Mouse (Mus musculus) cortical plate, adult 2 months (tissue): ENCODE results near the gene Ptprg. TPM values are rescaled to one million over a fixed set of nuclear protein-coding genes. Genes with fewer than 3 reads are reported as not detected.

Experiments
- H3K27ac ChIP-seq: fragments of 200-500 bp; 2 replicates; pipeline ENCODE4 v1.5.1; 2012; ENCODE audit warnings: low read length, control low read depth, inconsistent platforms; ENCODE audit not compliant: insufficient read depth
- H3K4me1 ChIP-seq: fragments of 200-500 bp; 2 replicates; pipeline ENCODE4 v1.6.1; 2011; ENCODE audit warnings: low read length; ENCODE audit not compliant: control insufficient read depth, insufficient read depth
- H3K4me3 ChIP-seq: fragments of 200-500 bp; 2 replicates; pipeline ENCODE4 v1.5.1; 2011; ENCODE audit warnings: mild to moderate bottlenecking, low read length, control low read depth; ENCODE audit not compliant: insufficient read depth
- CTCF ChIP-seq: fragments of 200-500 bp; IDR thresholded peaks from 2 replicates; pipeline ENCODE4 v1.5.1; 2011; ENCODE audit warnings: mild to moderate bottlenecking, control low read depth, low read length; ENCODE audit not compliant: insufficient read depth; ENCODE audit errors: extremely low read depth
- POLR2A ChIP-seq: fragments of 200-500 bp; IDR thresholded peaks from 2 replicates; pipeline ENCODE4 v1.6.1; 2011; ENCODE audit warnings: mild to moderate bottlenecking, low read length, control low read depth; ENCODE audit not compliant: insufficient read depth; ENCODE audit errors: extremely low read depth
- polyA plus RNA-seq: library from polyadenylated mRNA; depleted of rRNA; stranded (reverse); fragments of >200 nt; gene quantifications from 2 replicates; pipeline ENCODE4 v1.2.3, GENCODE M21; 2012

The Ptprg gene
- polyA plus RNA-seq, 1 experiment, result 27.9 TPM

DNA sequence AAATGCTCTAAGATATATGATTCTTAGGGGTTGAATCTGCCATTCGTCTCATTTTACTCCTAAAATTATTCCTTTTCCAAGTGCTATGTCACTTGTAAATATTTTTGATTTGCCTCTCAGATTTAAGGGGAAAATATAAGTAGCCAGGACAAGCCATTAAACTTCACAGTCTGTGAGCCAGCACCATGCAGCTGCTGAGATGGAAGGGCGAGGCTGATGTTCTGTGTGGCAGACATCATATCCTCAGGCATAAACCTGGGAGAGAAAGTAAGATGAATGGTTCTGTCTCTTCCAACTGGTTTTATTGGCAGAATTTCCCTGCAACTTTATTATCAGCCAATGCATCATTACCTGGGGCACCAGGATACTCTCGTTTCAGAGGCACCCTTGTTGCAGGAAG lies 538.4 kb downstream of the Ptprg start:
- TF ChIP-seq CTCF, result no peak
- TF ChIP-seq POLR2A, result no peak
- Histone ChIP-seq H3K27ac (no peak overlapping the region), H3K4me3 (no peak overlapping the region), H3K4me1 (no peaks in the 10 kb centered on the region; the same call in 1 of the 2 replicates)

DNA sequence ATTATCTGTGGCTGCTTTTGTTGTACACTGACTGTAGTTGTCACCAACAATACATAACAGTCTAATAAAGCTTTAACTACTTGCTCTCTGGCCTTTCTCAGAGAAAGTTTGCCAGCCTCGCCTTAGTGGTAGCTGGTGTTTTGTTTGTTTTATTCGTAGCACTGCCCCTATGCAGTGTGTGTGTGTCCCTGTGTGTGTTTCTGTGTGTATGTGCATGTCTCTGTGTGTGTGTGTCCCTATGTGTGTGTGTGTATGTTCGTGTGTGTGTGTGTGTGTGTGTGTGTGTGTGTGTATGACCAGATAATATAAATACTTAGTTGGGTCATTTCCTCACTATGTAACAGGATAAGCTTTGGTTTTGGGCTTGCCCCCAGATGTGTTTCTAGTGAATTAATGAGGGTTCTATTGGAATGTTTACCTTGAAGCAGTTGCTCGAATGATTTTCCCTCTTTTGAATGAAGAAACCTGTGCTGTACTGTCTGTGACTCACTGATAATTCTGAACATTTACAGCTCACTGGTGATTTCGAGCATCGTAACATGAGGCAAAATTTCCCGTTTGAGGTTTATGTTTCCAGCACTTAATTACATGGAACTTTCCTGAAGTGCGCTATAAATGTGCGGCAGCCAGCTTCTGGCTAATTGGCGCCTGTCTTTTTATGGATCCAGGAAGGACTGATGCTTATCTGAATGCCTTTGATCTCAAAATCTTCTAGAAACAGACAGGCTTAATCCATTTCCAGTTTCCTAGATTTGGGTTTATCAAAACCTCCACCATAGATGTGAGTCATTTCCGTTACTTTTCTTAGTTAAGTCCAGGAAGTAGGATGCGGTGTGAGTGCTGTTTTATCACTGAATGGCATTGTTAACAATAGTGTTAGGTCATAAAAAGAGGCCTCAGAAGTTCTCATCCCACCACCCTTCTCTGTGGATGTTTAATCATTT lies 546.3 kb downstream of the Ptprg start:
- TF ChIP-seq CTCF (no peak), POLR2A (no peak)
- H3K27ac ChIP-seq, result peak overlapping the region; percentile 61; the same call in 1 of the 2 replicates
- H3K4me3 ChIP-seq, result no peak overlapping the region
- H3K4me1 ChIP-seq, result no peaks in the 10 kb centered on the region

- Histone ChIP-seq H3K4me3 (no peak overlapping the region), H3K27ac (no peak overlapping the region), H3K4me1 (no peaks in the 10 kb centered on the region)
- TF ChIP-seq CTCF (no peak), POLR2A (no peak)
These were observed 549.3 kb downstream of the Ptprg start for GRCm38 (mm10) chr14:12102389-12103325.

DNA sequence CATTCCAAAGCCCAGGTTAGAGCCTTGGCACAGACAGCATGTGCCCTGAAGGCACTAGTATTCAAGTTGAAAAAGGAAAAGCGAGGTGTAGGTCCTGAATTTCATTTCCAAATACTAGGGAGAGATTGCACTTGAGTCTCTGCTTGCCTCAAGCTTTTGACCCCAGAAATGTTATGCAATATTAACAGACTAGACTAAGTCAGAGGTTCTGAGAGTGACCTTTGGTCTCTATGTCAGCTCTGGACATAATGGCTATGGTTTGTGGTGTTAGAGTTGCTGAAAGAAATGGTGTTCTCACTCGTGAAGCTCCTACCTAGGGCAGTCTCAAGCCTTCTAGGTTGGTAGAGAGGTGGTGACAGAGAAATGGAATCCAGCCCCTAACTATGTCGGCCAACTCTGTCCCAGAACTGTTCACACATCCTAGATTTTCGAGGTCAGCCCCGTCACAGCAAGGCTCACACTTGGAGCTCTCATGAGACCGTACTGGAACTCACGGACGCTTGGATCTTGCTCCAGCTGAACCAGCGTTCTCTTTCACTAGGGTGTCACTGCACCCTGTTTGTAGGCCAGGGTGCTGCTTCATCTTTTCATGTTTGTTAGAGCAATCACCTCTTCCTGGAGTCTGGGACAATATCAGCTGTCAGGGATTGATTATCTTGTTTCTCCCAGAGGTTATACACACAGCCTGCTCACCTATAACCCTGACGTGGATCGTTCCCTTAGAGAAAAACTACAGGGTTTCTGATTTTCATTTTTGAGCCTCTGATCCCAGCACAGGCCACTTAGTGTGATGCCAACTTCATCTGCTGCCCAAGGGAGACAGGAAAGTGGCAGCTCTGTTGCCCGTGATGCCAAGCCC lies 551.2 kb downstream of the Ptprg start:
- no peak overlapping the region for H3K27ac ChIP-seq
- TF ChIP-seq POLR2A (no peak), CTCF (no peak)
- H3K4me1 ChIP-seq, result no peaks in the 10 kb centered on the region
- H3K4me3 ChIP-seq, result no peak overlapping the region

GRCm38 (mm10) chr14:12105156-12105430 lies 551.8 kb downstream of the Ptprg start:
- TF ChIP-seq CTCF (no peak), POLR2A (no peak)
- H3K27ac ChIP-seq, result no peak overlapping the region

DNA sequence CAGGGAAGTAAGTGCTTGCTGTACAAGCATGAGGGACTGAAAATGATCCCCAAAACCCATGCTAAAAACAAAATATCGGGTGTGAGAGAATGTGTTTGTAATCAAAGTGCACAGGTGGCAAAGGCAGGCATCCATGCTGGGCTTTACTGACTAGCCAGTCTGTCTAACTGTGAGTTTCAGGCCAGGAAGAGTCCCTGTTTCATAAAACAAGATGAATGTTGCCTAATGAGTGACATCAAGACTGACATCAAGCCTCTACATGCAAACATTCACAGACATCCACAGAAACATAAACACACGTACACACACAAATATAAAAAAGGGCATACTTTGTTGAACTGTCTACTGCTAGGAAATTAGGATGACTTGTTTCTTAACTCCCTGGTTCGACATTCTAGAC lies 552.3 kb downstream of the Ptprg start:
- Histone ChIP-seq H3K27ac (no peak overlapping the region), H3K4me1 (no peaks in the 10 kb centered on the region), H3K4me3 (no peak overlapping the region)
- TF ChIP-seq POLR2A (no peak), CTCF (no peak)

More at GRCm38 (mm10) chr14:12105156-12105430, 551.8 kb downstream of the Ptprg start:
- H3K4me3 ChIP-seq, result no peak overlapping the region
- H3K4me1 ChIP-seq, result no peaks in the 10 kb centered on the region

DNA sequence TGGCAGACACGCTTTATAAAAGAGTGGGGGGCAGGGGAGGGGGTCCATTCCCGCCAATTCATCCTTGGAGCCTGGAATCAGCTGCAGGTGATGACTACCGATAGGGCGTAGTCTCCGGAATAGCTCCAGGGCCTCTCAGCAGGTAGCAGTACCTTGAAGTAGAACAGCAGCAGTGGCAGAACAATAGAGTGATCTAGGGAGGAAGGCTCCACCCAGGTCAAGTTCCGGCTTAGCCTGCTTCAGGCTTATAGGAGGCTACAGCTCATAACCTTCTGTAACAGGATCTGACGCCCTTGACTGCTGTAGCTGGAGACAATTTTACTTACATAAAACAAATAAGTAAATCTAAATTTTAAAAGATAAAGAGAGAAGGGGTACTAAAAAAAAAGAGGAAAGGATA lies 554.1 kb downstream of the Ptprg start:
- Histone ChIP-seq H3K27ac (no peak overlapping the region), H3K4me3 (no peak overlapping the region), H3K4me1 (no peaks in the 10 kb centered on the region)
- TF ChIP-seq CTCF (no peak), POLR2A (no peak)

- Histone ChIP-seq H3K4me3 (no peak overlapping the region), H3K4me1 (no peaks in the 10 kb centered on the region), H3K27ac (peak overlapping the region; percentile 18; the same call in 1 of the 2 replicates)
- TF ChIP-seq CTCF (no peak), POLR2A (no peak)
These were observed 554.7 kb downstream of the Ptprg start for GRCm38 (mm10) chr14:12107991-12108390.
